Mouse (Mus musculus) liver, embryonic 16.5 days (tissue): ENCODE data around the gene Tubd1. TPM values are rescaled to one million over a fixed set of nuclear protein-coding genes. Genes with fewer than 3 reads are reported as not detected.
"Not testable (repeated sequence)": the region's sequence is repeated elsewhere in the genome, so short reads cannot be mapped to it uniquely, and the experiment has no call there.

ENCODE experiments used
- ATAC-seq: fragments of 200-750 bp; cut with Nextera tagmentation; 2 replicates; pipeline ENCODE4 v1.8.0; 2017; ENCODE audit warnings: low read depth, mild to moderate bottlenecking, moderate number of reproducible peaks, moderate library complexity
- H3K27ac ChIP-seq: fragments of 300-500 bp; sonication (generic); 2 replicates; pipeline ENCODE4 v1.5.1; 2014; ENCODE audit warnings: mild to moderate bottlenecking, low read length
- H3K27me3 ChIP-seq: fragments of 300-500 bp; sonication (generic); 2 replicates; pipeline ENCODE4 v1.6.1; 2014; ENCODE audit warnings: low read depth, low read length, mixed read lengths; ENCODE audit not compliant: control insufficient read depth, insufficient read depth
- H3K36me3 ChIP-seq: fragments of 300-500 bp; sonication (generic); 2 replicates; pipeline ENCODE4 v1.6.1; 2014; ENCODE audit warnings: mild to moderate bottlenecking; ENCODE audit not compliant: control insufficient read depth, insufficient read depth
- H3K4me1 ChIP-seq: fragments of 300-500 bp; sonication (generic); 2 replicates; pipeline ENCODE4 v1.6.1; 2014; ENCODE audit warnings: low read depth, low read length, mixed read lengths; ENCODE audit not compliant: control insufficient read depth
- H3K4me2 ChIP-seq: fragments of 300-500 bp; sonication (generic); 2 replicates; pipeline ENCODE4 v1.6.1; 2014; ENCODE audit warnings: low read depth, low read length, mixed read lengths
- H3K4me3 ChIP-seq: fragments of 300-500 bp; sonication (generic); 2 replicates; pipeline ENCODE4 v1.5.1; 2014; ENCODE audit warnings: low read depth, mild to moderate bottlenecking, low read length
- H3K9ac ChIP-seq: fragments of 300-500 bp; sonication (generic); 2 replicates; pipeline ENCODE4 v1.6.1; 2014; ENCODE audit warnings: low read depth, low read length
- H3K9me3 ChIP-seq: fragments of 300-500 bp; sonication (generic); replicated peaks from 2 replicates; pipeline ENCODE4 v1.6.1; 2016; ENCODE audit warnings: low read length; ENCODE audit not compliant: control insufficient read depth
- WGBS: fragments of 180-500 bp; shearing (Covaris S2); extraction: QIAGEN DNeasy Blood & Tissue Kit; methylation state at CpG from one replicate; pipeline ENCODE4 v1.1.7; 2014; ENCODE audit not compliant: insufficient replicate concordance; 5-methylcytosine and 5-hydroxymethylcytosine counted together
- polyA plus RNA-seq: library from polyadenylated mRNA; unstranded; fragments of >200 nt; fragmentation: Nextera tagmentation; extraction: Ambion mirVana; gene quantifications from 2 replicates; pipeline ENCODE4 v1.2.1, GENCODE M21; 2015

The Tubd1 gene
- polyA plus RNA-seq, 1 experiment from 2014 or later = 8.8 TPM

GRCm38 (mm10) chr11:86519751-86520150 lies 25.0 kb upstream of the Tubd1 start:
- Histone ChIP-seq H3K4me3 (no peak overlapping the region), H3K27ac (no peak overlapping the region), H3K4me1 (no peaks in the 10 kb centered on the region), H3K27me3 (no peaks in the 10 kb centered on the region), H3K9me3 (no peaks in the 10 kb centered on the region), H3K4me2 (no peak overlapping the region), H3K9ac (no peak overlapping the region), H3K36me3 (peaks cover 32% of the 10 kb centered on the region)
- ATAC-seq = no peak
- WGBS = 86% methylated on average over 7 of the region's 7 CpGs

DNA sequence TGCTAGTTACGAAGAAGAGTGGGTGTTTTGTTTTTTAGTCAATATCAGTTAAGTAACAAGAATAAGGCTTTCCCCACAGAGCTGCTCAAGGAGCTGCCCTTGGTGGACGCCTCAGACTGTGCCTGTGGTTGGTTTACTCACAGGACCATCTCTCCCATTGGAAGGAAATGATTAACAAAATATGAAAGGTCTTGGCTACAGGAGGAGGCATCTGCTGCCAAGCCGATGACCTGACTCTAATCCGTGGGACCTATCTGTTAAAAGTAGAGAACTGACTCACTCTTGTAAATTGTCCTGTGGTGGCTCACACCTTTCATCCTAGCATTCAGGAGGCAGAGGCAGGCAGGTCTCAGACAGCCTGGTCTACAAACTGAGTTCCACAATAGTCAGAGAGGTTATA lies 17.3 kb upstream of the Tubd1 start:
- no peaks in the 10 kb centered on the region for H3K27me3 ChIP-seq
- no peak overlapping the region for H3K9ac ChIP-seq
- no peak overlapping the region for H3K4me2 ChIP-seq
- H3K9me3 ChIP-seq = no peaks in the 10 kb centered on the region
- peaks cover 18% of the 10 kb centered on the region for H3K36me3 ChIP-seq
- no peak overlapping the region for H3K4me3 ChIP-seq
- no peak overlapping the region for H3K27ac ChIP-seq
- WGBS = 80% methylated on average over 4 of the region's 4 CpGs
- H3K4me1 ChIP-seq = no peaks in the 10 kb centered on the region
- no peak for ATAC-seq

- Histone ChIP-seq H3K27ac (no peak overlapping the region), H3K4me3 (no peak overlapping the region)
Observed at GRCm38 (mm10) chr11:86532834-86533233, 12.0 kb upstream of the Tubd1 start.

DNA sequence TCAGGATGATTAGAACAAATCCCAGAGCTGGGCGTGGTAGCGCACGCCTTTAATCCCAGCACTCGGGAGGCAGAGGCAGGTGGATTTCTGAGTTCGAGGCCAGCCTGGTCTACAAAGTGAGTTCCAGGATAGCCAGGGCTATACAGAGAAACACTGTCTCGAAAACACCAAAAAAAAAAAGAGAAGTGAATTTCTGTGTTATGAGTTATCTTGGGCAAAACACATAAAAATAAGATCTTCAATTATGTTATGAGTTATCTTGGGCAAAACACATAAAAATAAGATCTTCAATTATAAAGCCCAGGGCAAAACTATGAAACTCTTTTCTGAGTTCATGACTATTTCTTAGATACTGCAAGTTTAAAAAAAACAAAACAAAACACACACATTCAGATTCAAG lies 11.5 kb upstream of the Tubd1 start:
- 77% methylated on average over 6 of the region's 6 CpGs for WGBS
- H3K9me3 ChIP-seq, ATAC-seq, H3K4me2 ChIP-seq, H3K27ac ChIP-seq, H3K4me3 ChIP-seq, H3K9ac ChIP-seq, H3K4me1 ChIP-seq, H3K27me3 ChIP-seq: not testable (repeated sequence)
- H3K36me3 ChIP-seq = peaks cover 14% of the 10 kb centered on the region

More at GRCm38 (mm10) chr11:86532834-86533233, 12.0 kb upstream of the Tubd1 start:
- no peak for ATAC-seq
- H3K4me2 ChIP-seq = no peak overlapping the region
- no peaks in the 10 kb centered on the region for H3K9me3 ChIP-seq
- WGBS = 54% methylated on average over 1 of the region's 1 CpGs
- H3K9ac ChIP-seq = no peak overlapping the region
- no peaks in the 10 kb centered on the region for H3K4me1 ChIP-seq
- no peaks in the 10 kb centered on the region for H3K27me3 ChIP-seq
- peaks cover 14% of the 10 kb centered on the region for H3K36me3 ChIP-seq

GRCm38 (mm10) chr11:86534201-86534910 lies 10.4 kb upstream of the Tubd1 start:
- H3K4me1 ChIP-seq = no peaks in the 10 kb centered on the region; the same call in 1 of the 2 replicates
- no peak overlapping the region for H3K4me2 ChIP-seq
- no peak for ATAC-seq
- H3K36me3 ChIP-seq = peaks cover 14% of the 10 kb centered on the region
- H3K27me3 ChIP-seq = no peaks in the 10 kb centered on the region
- no peak overlapping the region for H3K9ac ChIP-seq
- H3K9me3 ChIP-seq = no peaks in the 10 kb centered on the region
- 77% methylated on average over 5 of the region's 5 CpGs for WGBS
- H3K4me3 ChIP-seq = no peak overlapping the region
- H3K27ac ChIP-seq = no peak overlapping the region

DNA sequence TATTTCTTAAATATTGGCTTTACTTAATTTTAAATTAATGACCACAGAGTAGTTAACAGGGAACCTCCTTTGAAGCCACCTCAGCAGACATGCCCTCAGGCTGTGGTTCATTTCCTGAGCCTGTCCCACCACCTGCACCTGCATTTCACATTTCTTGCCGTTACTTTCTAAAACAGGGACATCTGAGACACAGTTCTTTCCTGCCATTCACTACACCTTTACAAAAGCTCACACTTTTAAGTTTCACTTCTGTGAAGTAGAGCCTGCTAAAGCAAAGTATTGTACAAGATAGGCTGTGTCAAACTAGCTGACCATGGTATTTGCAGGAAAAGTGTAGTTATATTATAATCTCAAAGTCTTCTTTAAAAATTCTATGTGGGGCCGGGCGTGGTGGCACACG lies 6.0 kb upstream of the Tubd1 start:
- 81% methylated on average over 4 of the region's 4 CpGs for WGBS
- no peak overlapping the region for H3K9ac ChIP-seq
- no peaks in the 10 kb centered on the region for H3K9me3 ChIP-seq
- H3K36me3 ChIP-seq = peaks cover 2% of the 10 kb centered on the region; the same call in 1 of the 2 replicates
- no peak overlapping the region for H3K4me3 ChIP-seq
- no peak overlapping the region for H3K4me2 ChIP-seq
- H3K4me1 ChIP-seq = peaks cover 14% of the 10 kb centered on the region
- no peak for ATAC-seq
- no peaks in the 10 kb centered on the region for H3K27me3 ChIP-seq
- H3K27ac ChIP-seq = no peak overlapping the region

GRCm38 (mm10) chr11:86539716-86540475 lies 4.9 kb upstream of the Tubd1 start:
- H3K9me3 ChIP-seq = no peaks in the 10 kb centered on the region
- H3K4me2 ChIP-seq = no peak overlapping the region
- peaks cover 14% of the 10 kb centered on the region for H3K4me1 ChIP-seq
- 77% methylated on average over 6 of the region's 6 CpGs for WGBS
- no peaks in the 10 kb centered on the region for H3K36me3 ChIP-seq
- no peak overlapping the region for H3K4me3 ChIP-seq
- no peaks in the 10 kb centered on the region for H3K27me3 ChIP-seq
- no peak overlapping the region for H3K27ac ChIP-seq
- ATAC-seq = no peak
- no peak overlapping the region for H3K9ac ChIP-seq

- WGBS = 79% methylated on average over 2 of the region's 2 CpGs
Observed at GRCm38 (mm10) chr11:86540476-86540845, 4.3 kb upstream of the Tubd1 start.

GRCm38 (mm10) chr11:86542851-86543250 lies 1.9 kb upstream of the Tubd1 start:
- Histone ChIP-seq H3K4me2 (peak overlapping the region; percentile 66; the same call in 1 of the 2 replicates), H3K4me3 (no peak overlapping the region)

More at GRCm38 (mm10) chr11:86540476-86540845, 4.3 kb upstream of the Tubd1 start:
- peaks cover 14% of the 10 kb centered on the region for H3K4me1 ChIP-seq
- H3K36me3 ChIP-seq = no peaks in the 10 kb centered on the region
- H3K4me2 ChIP-seq = no peak overlapping the region
- no peaks in the 10 kb centered on the region for H3K9me3 ChIP-seq
- H3K27me3 ChIP-seq = no peaks in the 10 kb centered on the region
- H3K9ac ChIP-seq = no peak overlapping the region
- H3K4me3 ChIP-seq = no peak overlapping the region
- no peak overlapping the region for H3K27ac ChIP-seq
- ATAC-seq = no peak

More at GRCm38 (mm10) chr11:86542851-86543250, 1.9 kb upstream of the Tubd1 start:
- no peaks in the 10 kb centered on the region for H3K36me3 ChIP-seq
- H3K4me1 ChIP-seq = peaks cover 21% of the 10 kb centered on the region
- H3K9me3 ChIP-seq = no peaks in the 10 kb centered on the region
- no peak for ATAC-seq
- 80% methylated on average over 1 of the region's 1 CpGs for WGBS
- no peak overlapping the region for H3K9ac ChIP-seq
- H3K27me3 ChIP-seq = no peaks in the 10 kb centered on the region
- H3K27ac ChIP-seq = no peak overlapping the region
